Mouse (Mus musculus) small intestine, adult 2 months (tissue): Measurements from ENCODE around the gene Rps19bp1. TPM values are rescaled to one million over a fixed set of nuclear protein-coding genes. Genes with fewer than 3 reads are reported as not detected.

Source experiments
- H3K27ac ChIP-seq: fragments of 200-500 bp; 2 replicates; pipeline ENCODE4 v1.5.1; 2012; ENCODE audit warnings: low read depth, low read length, control low read depth, inconsistent platforms; ENCODE audit not compliant: insufficient read depth
- H3K27me3 ChIP-seq: fragments of 200-500 bp; 2 replicates; pipeline ENCODE4 v1.6.1; 2012; ENCODE audit warnings: mild to moderate bottlenecking, moderate library complexity, low read length, inconsistent platforms; ENCODE audit not compliant: control insufficient read depth, insufficient read depth
- H3K36me3 ChIP-seq: fragments of 200-500 bp; 2 replicates; pipeline ENCODE4 v1.6.1; 2012; ENCODE audit warnings: mild to moderate bottlenecking, low read length, control low read depth, inconsistent platforms; ENCODE audit not compliant: control insufficient read depth, insufficient read depth
- H3K4me1 ChIP-seq: fragments of 200-500 bp; 2 replicates; pipeline ENCODE4 v1.6.1; 2012; ENCODE audit warnings: low read length, inconsistent platforms, mixed read lengths; ENCODE audit not compliant: control insufficient read depth, insufficient read depth, insufficient read length
- H3K4me3 ChIP-seq: fragments of 200-500 bp; 2 replicates; pipeline ENCODE4 v1.5.1; 2012; ENCODE audit warnings: low read depth, mild to moderate bottlenecking, control low read depth, inconsistent platforms, low read length, moderate library complexity
- CTCF ChIP-seq: fragments of 200-500 bp; IDR thresholded peaks from 2 replicates; pipeline ENCODE4 v1.5.1; 2012; ENCODE audit warnings: low read depth, mild to moderate bottlenecking, control low read depth, inconsistent platforms, low read length, moderate library complexity, mixed read lengths; ENCODE audit not compliant: insufficient replicate concordance, insufficient read length; ENCODE audit errors: extremely low read depth
- POLR2A ChIP-seq: fragments of 200-500 bp; IDR thresholded peaks from 2 replicates; pipeline ENCODE4 v1.6.1; 2012; ENCODE audit warnings: low read depth, mild to moderate bottlenecking, control low read depth, inconsistent platforms, low read length, moderate library complexity
- WGBS: fragments of 180-500 bp; shearing (Covaris S2); methylation state at CpG from one replicate; pipeline ENCODE4 v1.1.7; 2018; 5-methylcytosine and 5-hydroxymethylcytosine counted together
- polyA plus RNA-seq: library from polyadenylated mRNA; depleted of rRNA; stranded (reverse); fragments of >200 nt; gene quantifications from 2 replicates; pipeline ENCODE4 v1.2.3, GENCODE M21; 2012

Rps19bp1 gene
- polyA plus RNA-seq, 1 experiment: 19.3 TPM

- Histone ChIP-seq H3K4me1 (no peaks in the 10 kb centered on the region; the same call in 1 of the 2 replicates), H3K27ac (no peak overlapping the region), H3K4me3 (no peak overlapping the region), H3K27me3 (no peaks in the 10 kb centered on the region), H3K36me3 (no peaks in the 10 kb centered on the region)
- WGBS: 0% methylated on average over 2 of the region's 2 CpGs
- TF ChIP-seq CTCF: peak; percentile 66; the same call in 1 of the 2 replicates
- TF ChIP-seq POLR2A: no peak
These were observed 2.2 kb upstream of the Rps19bp1 start for GRCm38 (mm10) chr15:80266281-80266680.

- WGBS: 53% methylated on average over 7 of the region's 7 CpGs
- H3K4me1 ChIP-seq: peaks cover 12% of the 10 kb centered on the region; the same call in 1 of the 2 replicates
- H3K27me3 ChIP-seq: no peaks in the 10 kb centered on the region
- H3K36me3 ChIP-seq: peaks cover 18% of the 10 kb centered on the region
- H3K27ac ChIP-seq: no peak overlapping the region
- no peak overlapping the region for H3K4me3 ChIP-seq
- TF ChIP-seq POLR2A: no peak
- TF ChIP-seq CTCF: no peak
These were observed 3.0 kb downstream of the Rps19bp1 start for GRCm38 (mm10) chr15:80261100-80261499.

GRCm38 (mm10) chr15:80260677-80261076 lies 3.4 kb downstream of the Rps19bp1 start:
- 6% methylated on average over 3 of the region's 3 CpGs for WGBS
- peaks cover 12% of the 10 kb centered on the region; the same call in 1 of the 2 replicates for H3K4me1 ChIP-seq
- TF ChIP-seq POLR2A: no peak
- TF ChIP-seq CTCF: peak; percentile 92
- H3K27me3 ChIP-seq: no peaks in the 10 kb centered on the region
- no peak overlapping the region for H3K4me3 ChIP-seq
- peaks cover 21% of the 10 kb centered on the region for H3K36me3 ChIP-seq
- H3K27ac ChIP-seq: no peak overlapping the region

- WGBS: 75% methylated on average over 8 of the region's 8 CpGs
- no peaks in the 10 kb centered on the region for H3K27me3 ChIP-seq
- peaks cover 13% of the 10 kb centered on the region; the same call in 1 of the 2 replicates for H3K4me1 ChIP-seq
- H3K36me3 ChIP-seq: peaks cover 21% of the 10 kb centered on the region
- H3K4me3 ChIP-seq: no peak overlapping the region
- no peak overlapping the region for H3K27ac ChIP-seq
- TF ChIP-seq POLR2A: no peak
- TF ChIP-seq CTCF: no peak
These were observed 4.6 kb downstream of the Rps19bp1 start for GRCm38 (mm10) chr15:80259406-80260045.

GRCm38 (mm10) chr15:80258240-80259170 lies 5.6 kb downstream of the Rps19bp1 start:
- H3K36me3 ChIP-seq: peaks cover 21% of the 10 kb centered on the region
- no peak for TF ChIP-seq POLR2A
- TF ChIP-seq CTCF: no peak
- H3K4me1 ChIP-seq: peaks cover 20% of the 10 kb centered on the region; the same call in 1 of the 2 replicates
- peak overlapping the region; percentile 83 for H3K27ac ChIP-seq
- no peak overlapping the region for H3K4me3 ChIP-seq
- 46% methylated on average over 11 of the region's 11 CpGs for WGBS
- H3K27me3 ChIP-seq: no peaks in the 10 kb centered on the region

GRCm38 (mm10) chr15:80257602-80258239 lies 6.4 kb downstream of the Rps19bp1 start:
- no peak overlapping the region for H3K4me3 ChIP-seq
- H3K27ac ChIP-seq: peak overlapping the region; percentile 83
- 13% methylated on average over 4 of the region's 4 CpGs for WGBS
- no peak for TF ChIP-seq CTCF
- no peak for TF ChIP-seq POLR2A
- no peaks in the 10 kb centered on the region for H3K27me3 ChIP-seq
- peaks cover 21% of the 10 kb centered on the region for H3K36me3 ChIP-seq
- H3K4me1 ChIP-seq: peaks cover 21% of the 10 kb centered on the region; the same call in 1 of the 2 replicates
